Mouse (Mus musculus): ENCODE results near the gene Polr2b. TPM values are rescaled to one million over a fixed set of nuclear protein-coding genes. Genes with fewer than 3 reads are reported as not detected.

Gene Polr2b
- total and polyA plus RNA-seq, 2 experiments from 2014 or later = 21.8 to 26.4 TPM

- no peaks in the 10 kb centered on the region for H3K27me3 ChIP-seq (ENCODE audit: control insufficient read depth, insufficient read depth, low read length)
- no peak overlapping the region for H3K4me2 ChIP-seq (ENCODE audit: low read depth, low read length)
- no peak for DNase-seq (ENCODE audit: low spot score)
- no peak for TF ChIP-seq CTCF (IDR thresholded peaks at IDR 0.05; ENCODE audit: low read depth)
- no peak for TF ChIP-seq EP300 (IDR thresholded peaks at IDR 0.05; ENCODE audit: low read depth)
- no peaks in the 10 kb centered on the region for H3K36me3 ChIP-seq (replicated peaks; ENCODE audit: control insufficient read depth, insufficient read depth, low read length)
- H3K4me1 ChIP-seq (ENCODE audit: control insufficient read depth, insufficient read depth) = peaks cover 4% of the 10 kb centered on the region; the same call in 1 of the 2 replicates
- H3K9ac ChIP-seq (replicated peaks; ENCODE audit: low read depth, low read length) = no peak overlapping the region
- H3K4me3 ChIP-seq (ENCODE audit: low read depth, low read length) = no peak overlapping the region
- no peak for ATAC-seq (ENCODE audit: insufficient read depth, low read depth)
- WGBS = 89% methylated on average over 1 of the region's 1 CpGs
- no peaks in the 10 kb centered on the region for H3K9me3 ChIP-seq (replicated peaks; ENCODE audit: control insufficient read depth, low read length)
- peak overlapping the region; percentile 49 for H3K27ac ChIP-seq (ENCODE audit: low read depth)
Observed at GRCm38 (mm10) chr5:77367145-77367544, 57.2 kb downstream of the Polr2b start.

- DNase-seq (ENCODE audit: low spot score) = no peak
- no peak for ATAC-seq (ENCODE audit: insufficient read depth, low read depth)
- Histone ChIP-seq H3K4me2 (ENCODE audit: low read depth, low read length) (no peak overlapping the region), H3K4me1 (ENCODE audit: control insufficient read depth, insufficient read depth) (peaks cover 8% of the 10 kb centered on the region; the same call in 1 of the 2 replicates), H3K36me3 (replicated peaks; ENCODE audit: control insufficient read depth, insufficient read depth, low read length) (no peaks in the 10 kb centered on the region), H3K4me3 (ENCODE audit: low read depth, low read length) (no peak overlapping the region), H3K27ac (ENCODE audit: low read depth) (peak overlapping the region; percentile 49), H3K9me3 (replicated peaks; ENCODE audit: control insufficient read depth, low read length) (no peaks in the 10 kb centered on the region), H3K27me3 (ENCODE audit: control insufficient read depth, insufficient read depth, low read length) (no peaks in the 10 kb centered on the region), H3K9ac (replicated peaks; ENCODE audit: low read depth, low read length) (no peak overlapping the region)
- TF ChIP-seq EP300 (IDR thresholded peaks at IDR 0.05; ENCODE audit: low read depth) (no peak), CTCF (IDR thresholded peaks at IDR 0.05; ENCODE audit: low read depth) (no peak)
- WGBS = 59% methylated on average over 12 of the region's 12 CpGs
Observed at GRCm38 (mm10) chr5:77367682-77368081, 57.7 kb downstream of the Polr2b start.

GRCm38 (mm10) chr5:77368194-77368593, 58.2 kb downstream of the Polr2b start:
- H3K9me3 ChIP-seq (replicated peaks; ENCODE audit: control insufficient read depth, low read length) = no peaks in the 10 kb centered on the region
- ATAC-seq (ENCODE audit: insufficient read depth, low read depth) = no peak
- no peak overlapping the region for H3K4me2 ChIP-seq (ENCODE audit: low read depth, low read length)
- DNase-seq (ENCODE audit: low spot score) = no peak
- no peak overlapping the region for H3K4me3 ChIP-seq (ENCODE audit: low read depth, low read length)
- H3K9ac ChIP-seq (replicated peaks; ENCODE audit: low read depth, low read length) = no peak overlapping the region
- peak overlapping the region; percentile 49 for H3K27ac ChIP-seq (ENCODE audit: low read depth)
- TF ChIP-seq CTCF (IDR thresholded peaks at IDR 0.05; ENCODE audit: low read depth) (no peak), EP300 (IDR thresholded peaks at IDR 0.05; ENCODE audit: low read depth) (no peak)
- no peaks in the 10 kb centered on the region for H3K27me3 ChIP-seq (ENCODE audit: control insufficient read depth, insufficient read depth, low read length)
- H3K36me3 ChIP-seq (replicated peaks; ENCODE audit: control insufficient read depth, insufficient read depth, low read length) = no peaks in the 10 kb centered on the region
- peaks cover 9% of the 10 kb centered on the region; the same call in 1 of the 2 replicates for H3K4me1 ChIP-seq (ENCODE audit: control insufficient read depth, insufficient read depth)
- 63% methylated on average over 7 of the region's 7 CpGs for WGBS

GRCm38 (mm10) chr5:77369394-77369793, 59.4 kb downstream of the Polr2b start:
- ATAC-seq (ENCODE audit: insufficient read depth, low read depth) (no peak), DNase-seq (ENCODE audit: low spot score) (no peak)
- no peaks in the 10 kb centered on the region for H3K36me3 ChIP-seq (replicated peaks; ENCODE audit: control insufficient read depth, insufficient read depth, low read length)
- peaks cover 10% of the 10 kb centered on the region; the same call in 1 of the 2 replicates for H3K4me1 ChIP-seq (ENCODE audit: control insufficient read depth, insufficient read depth)
- H3K27me3 ChIP-seq (ENCODE audit: control insufficient read depth, insufficient read depth, low read length) = no peaks in the 10 kb centered on the region
- no peak overlapping the region for H3K9ac ChIP-seq (replicated peaks; ENCODE audit: low read depth, low read length)
- 76% methylated on average over 5 of the region's 5 CpGs for WGBS
- no peak for TF ChIP-seq CTCF (IDR thresholded peaks at IDR 0.05; ENCODE audit: low read depth)
- no peak overlapping the region for H3K4me3 ChIP-seq (ENCODE audit: low read depth, low read length)
- no peak overlapping the region for H3K4me2 ChIP-seq (ENCODE audit: low read depth, low read length)
- no peak overlapping the region for H3K27ac ChIP-seq (ENCODE audit: low read depth)
- H3K9me3 ChIP-seq (replicated peaks; ENCODE audit: control insufficient read depth, low read length) = no peaks in the 10 kb centered on the region

GRCm38 (mm10) chr5:77370378-77370892, 60.5 kb downstream of the Polr2b start:
- DNase-seq (ENCODE audit: low spot score) (no peak), ATAC-seq (ENCODE audit: insufficient read depth, low read depth) (no peak)
- TF ChIP-seq EP300 (IDR thresholded peaks at IDR 0.05; ENCODE audit: low read depth) (no peak), CTCF (IDR thresholded peaks at IDR 0.05; ENCODE audit: low read depth) (no peak)
- Histone ChIP-seq H3K27ac (ENCODE audit: low read depth) (no peak overlapping the region), H3K9me3 (replicated peaks; ENCODE audit: control insufficient read depth, low read length) (no peaks in the 10 kb centered on the region), H3K36me3 (replicated peaks; ENCODE audit: control insufficient read depth, insufficient read depth, low read length) (no peaks in the 10 kb centered on the region), H3K4me1 (ENCODE audit: control insufficient read depth, insufficient read depth) (peaks cover 12% of the 10 kb centered on the region; the same call in 1 of the 2 replicates), H3K27me3 (ENCODE audit: control insufficient read depth, insufficient read depth, low read length) (no peaks in the 10 kb centered on the region), H3K4me3 (ENCODE audit: low read depth, low read length) (no peak overlapping the region), H3K4me2 (ENCODE audit: low read depth, low read length) (no peak overlapping the region), H3K9ac (replicated peaks; ENCODE audit: low read depth, low read length) (no peak overlapping the region)
- WGBS = 83% methylated on average over 5 of the region's 5 CpGs

- no peak overlapping the region for H3K4me3 ChIP-seq (ENCODE audit: low read depth, low read length)
- ATAC-seq (ENCODE audit: insufficient read depth, low read depth) (peak; percentile 28; the same call in 1 of the 2 replicates), DNase-seq (ENCODE audit: low spot score) (peak; percentile 23)
- H3K27ac ChIP-seq (ENCODE audit: low read depth) = peak overlapping the region; percentile 64
- H3K4me2 ChIP-seq (ENCODE audit: low read depth, low read length) = no peak overlapping the region
- no peaks in the 10 kb centered on the region for H3K9me3 ChIP-seq (replicated peaks; ENCODE audit: control insufficient read depth, low read length)
- TF ChIP-seq CTCF (IDR thresholded peaks at IDR 0.05; ENCODE audit: low read depth) (no peak), EP300 (IDR thresholded peaks at IDR 0.05; ENCODE audit: low read depth) (no peak)
- H3K27me3 ChIP-seq (ENCODE audit: control insufficient read depth, insufficient read depth, low read length) = no peaks in the 10 kb centered on the region
- 47% methylated on average over 7 of the region's 7 CpGs for WGBS
- no peak overlapping the region for H3K9ac ChIP-seq (replicated peaks; ENCODE audit: low read depth, low read length)
- H3K36me3 ChIP-seq (replicated peaks; ENCODE audit: control insufficient read depth, insufficient read depth, low read length) = no peaks in the 10 kb centered on the region
- peaks cover 7% of the 10 kb centered on the region; the same call in 1 of the 2 replicates for H3K4me1 ChIP-seq (ENCODE audit: control insufficient read depth, insufficient read depth)
Observed at GRCm38 (mm10) chr5:77372242-77372641, 62.3 kb downstream of the Polr2b start.

All from heart, postnatal 0 days (tissue).